Mouse (Mus musculus) regulatory T cell (primary cell): Measurements from ENCODE around the gene Pym1.

Experiments
- in situ Hi-C: fragments of 300-600 bp; cut with MboI, MseI; formaldehyde crosslinking; loops from one replicate; pipeline ENCODE4 v1.15.1; 2025; ENCODE audit warnings: high pct_unique_total_duplicates

Gene Pym1

DNA sequence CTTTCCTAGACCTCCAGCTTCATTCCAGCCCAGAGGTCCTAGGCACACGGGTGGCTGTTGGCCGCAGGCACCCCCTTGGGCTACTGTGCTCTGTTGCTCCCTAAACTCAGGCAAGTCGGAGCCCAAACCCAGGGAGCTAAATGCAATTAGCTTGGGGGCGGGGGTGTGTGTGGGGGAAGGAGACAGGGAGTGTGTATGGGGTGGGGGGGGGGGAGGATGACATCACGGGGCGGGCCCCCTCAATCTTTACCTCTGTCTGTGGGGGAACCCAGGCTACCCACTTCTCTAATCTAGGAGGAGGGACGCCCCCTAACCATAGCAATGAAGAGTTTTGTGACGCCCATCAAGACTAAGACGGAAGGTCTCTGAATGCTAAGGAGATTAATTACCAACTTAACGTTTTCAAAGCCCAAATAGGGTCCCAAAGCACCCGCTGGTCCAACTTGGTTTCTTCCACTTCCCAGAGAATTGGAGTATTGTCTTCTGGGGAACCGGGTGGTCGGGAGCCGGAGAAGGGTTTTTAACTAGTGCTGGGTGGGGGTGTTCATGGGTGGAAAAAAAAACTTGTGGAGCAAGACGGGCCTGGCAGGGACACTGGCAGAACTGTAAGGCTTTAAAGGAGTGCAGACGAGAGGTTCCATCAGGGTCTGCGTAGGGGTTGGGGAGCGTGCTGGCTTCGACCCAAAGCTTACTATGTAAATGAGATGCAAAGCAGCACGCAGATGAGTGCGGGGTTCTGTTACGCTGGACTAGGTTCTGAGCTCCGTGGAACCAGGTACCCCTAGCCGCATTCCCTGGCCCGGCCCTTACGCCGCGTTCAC, 56.8 kb downstream of the Pym1 start, which contains the start of gene Tmem198b:
Gene Tmem198b (minus strand): TSS at position 100 of the 821 bp plus-strand sequence.
- in situ Hi-C loops = no loop called here

DNA sequence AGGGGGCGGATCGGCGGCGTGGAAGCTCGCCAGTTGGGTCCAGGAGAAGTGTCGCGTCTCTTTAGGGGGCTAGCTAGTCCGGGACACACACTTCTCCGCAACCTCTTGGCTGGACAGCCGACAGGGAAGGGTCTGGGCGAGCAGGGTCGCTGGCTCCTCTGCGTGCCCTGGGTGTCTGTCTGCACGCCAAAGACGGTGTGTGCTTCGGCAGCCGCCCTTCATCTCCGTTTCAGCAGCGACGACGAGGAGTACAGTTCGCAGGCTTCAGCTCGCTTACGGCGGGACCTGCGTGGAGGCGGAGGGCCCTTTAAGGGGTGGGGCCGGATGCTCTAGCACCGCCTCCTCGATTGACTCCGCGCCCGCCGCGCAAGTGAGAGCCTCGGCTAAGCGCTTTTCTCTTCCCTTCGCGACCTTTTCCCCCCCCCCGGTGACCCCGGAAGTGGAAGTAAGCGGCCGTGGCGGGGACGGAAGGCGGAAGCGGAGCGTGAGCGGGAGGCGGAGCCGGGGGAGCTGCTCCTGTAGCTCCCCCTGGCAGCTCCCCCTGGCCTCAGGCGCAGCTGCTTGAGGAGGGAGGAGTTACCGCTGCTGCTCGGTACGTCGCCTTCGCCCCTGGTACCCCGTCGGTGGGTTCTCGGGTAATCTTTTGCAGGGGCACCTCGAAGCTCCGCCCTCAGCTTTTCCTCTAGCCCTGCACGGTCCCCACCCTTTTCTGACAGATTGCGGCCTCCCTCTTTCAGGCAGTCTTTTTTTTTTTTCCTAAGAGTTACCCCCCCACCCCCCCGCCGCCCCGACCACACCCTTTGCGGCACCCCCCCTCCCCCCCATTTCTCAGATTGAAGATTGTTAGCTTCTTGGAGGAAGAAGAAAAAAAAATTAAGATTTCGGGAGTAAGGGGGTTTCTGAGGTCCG, 57.7 kb downstream of the Pym1 start:
- in situ Hi-C loops = no loop called here

GRCm38 (mm10) chr10:128806086-128806485, 58.4 kb downstream of the Pym1 start:
- in situ Hi-C loops = no loop called here

GRCm38 (mm10) chr10:128807018-128807417, 59.3 kb downstream of the Pym1 start:
- in situ Hi-C loops = no loop called here
